In the genomic region with DNA sequence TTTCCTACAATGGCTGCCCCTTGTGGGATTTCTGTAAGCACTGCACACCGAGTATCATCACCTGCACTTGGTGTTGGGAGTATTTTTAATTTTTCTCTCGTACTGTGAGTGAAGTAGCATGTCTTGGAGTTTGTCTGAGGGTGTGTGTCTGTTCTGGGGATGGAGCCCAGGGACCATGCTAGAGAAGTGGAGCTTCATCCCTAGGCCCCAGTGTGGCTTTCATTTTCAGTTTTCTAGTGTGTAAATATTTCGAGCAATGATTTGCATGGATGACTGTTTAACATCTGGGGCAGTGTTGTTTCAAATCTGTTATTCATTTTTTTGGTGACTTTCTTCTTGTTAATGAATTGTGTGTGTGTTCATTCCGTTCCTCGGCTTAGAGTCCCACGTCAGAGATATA, we compare ENCODE assay signal across 24 mouse cellular contexts. TPM values are rescaled to one million over a fixed set of nuclear protein-coding genes. Genes with fewer than 3 reads are reported as not detected.
DNase-seq lines count a peak whose midpoint lies in the region; TF ChIP-seq lines count a peak whose summit lies in the region.
"Had no signal": no experiment of that assay in that cellular context is flagged by ENCODE, and none has a peak within 500 bp of the region (broad histone marks: within the 10 kb centered on the region; RNA-seq: fewer than 3 reads in every experiment).

No protein-coding gene starts in this region.

- no peak overlapping the region for H3K27ac ChIP-seq in CH12.LX (ENCODE audit: insufficient read depth, low read depth)

- H3K4me2 ChIP-seq in CH12.LX (ENCODE audit: insufficient read depth, low read depth, poor library complexity, severe bottlenecking) = peak overlapping the region; percentile 29; the same call in 1 of the 2 replicates

- no peak for TF ChIP-seq POLR2A in CH12.LX (IDR thresholded peaks at IDR 0.05; ENCODE audit: low read depth, low read length)

- no peak overlapping the region for H3K4me3 ChIP-seq in CH12.LX (replicated peaks in 1 of 3; ENCODE audit: low read depth in 2 of 3, low read length in 2 of 3, poor library complexity in 1 of 3)

- in situ Hi-C loops in CH12.LX (cut with MboI; ENCODE audit: low pct_ligation_motif_present, low pct_unique_long_range_greater_than_20kb, low sequenced_read_pairs) = no loop called here

- TF ChIP-seq CTCF in CH12.LX (conservative IDR thresholded peaks at IDR 0.05 in 1 of 2, IDR thresholded peaks at IDR 0.05 in 1 of 2; ENCODE audit: low read depth in 2 of 2, low read length in 2 of 2) = no peak

- H3K4me1 ChIP-seq in CH12.LX (ENCODE audit: control insufficient read depth in 1 of 2, insufficient read depth in 2 of 2) = peaks cover 0 to 7% of the 10 kb centered on the region in 2 experiments; a peak in 1 of 4 replicates

- H3K79me2 ChIP-seq in CH12.LX (replicated peaks; ENCODE audit: control insufficient read depth, extremely low read depth, insufficient read depth, poor library complexity, severe bottlenecking) = no peaks in the 10 kb centered on the region

- intact Hi-C loops in heart, postnatal 10 days (cut with DNase I) = no loop called here

- H3K27me3 ChIP-seq in CH12.LX (replicated peaks) = no peaks in the 10 kb centered on the region
- H3K27me3 ChIP-seq: Patski had no signal

- dilution Hi-C loops in CH12.LX (cut with MboI; ENCODE audit: extremely low pct_ligation_motif_present, extremely low pct_unique_long_range_greater_than_20kb, low sequenced_read_pairs) = no loop called here

- no peaks in the 10 kb centered on the region for H3K9me3 ChIP-seq in CH12.LX (replicated peaks; ENCODE audit: low read length)

- DNase-seq in heart, adult 11 months = peak; percentile 24
- no peak for DNase-seq in heart, postnatal 10 days
- DNase-seq in A20 (ENCODE audit: low read depth, low spot score) = peak; percentile 26
- DNase-seq in CH12.LX (ENCODE audit: extremely low read depth) = peak; percentile 17
- no peak for DNase-seq in spleen, adult 18-20 months
- no peak for DNase-seq in adrenal gland, postnatal 10 days
- DNase-seq: adrenal gland, adult 2 months; adrenal gland, adult 8-10 months; adrenal gland, postnatal 14 days; adrenal gland, postnatal 25 days; adrenal gland, postnatal 36 days; B cell, adult 2 months; cerebellum, adult 11 months; cerebellum, adult 11-12 months; cerebellum, adult 18-20 months; cerebellum, adult 2 months; cerebellum, adult 8-10 months; cerebellum, adult 9-10 months had no signal

- no peaks in the 10 kb centered on the region for H3K36me3 ChIP-seq in CH12.LX (replicated peaks in 1 of 2; ENCODE audit: control insufficient read depth in 1 of 2, insufficient read depth in 1 of 2, low read length in 1 of 2)
- H3K36me3 ChIP-seq: G1E had no signal

- no peak for TF ChIP-seq RAD21 in CH12.LX (IDR thresholded peaks at IDR 0.05; ENCODE audit: low read depth, low read length)

- TF ChIP-seq EP300 in CH12.LX (IDR thresholded peaks at IDR 0.05; ENCODE audit: low read length) = peak; percentile 59

- H3K9ac ChIP-seq in CH12.LX (ENCODE audit: insufficient read depth, low read depth) = no peak overlapping the region

TF ChIP-seq in CH12.LX, 34 proteins besides CTCF, POLR2A, EP300 and RAD21:
- no peak for TF ChIP-seq TCF12 (IDR thresholded peaks at IDR 0.05; ENCODE audit: low read depth, low read length)
- TF ChIP-seq UBTF (IDR thresholded peaks at IDR 0.05; ENCODE audit: low read depth, low read length) = 0 out of 2 replicates have a peak, but pooled peaks have one; percentile 61
- TF ChIP-seq KAT2A (IDR thresholded peaks at IDR 0.05; ENCODE audit: insufficient replicate concordance, low read length) = no peak
- 0 out of 2 replicates have a peak, but pooled peaks have one; percentile 46 for TF ChIP-seq IRF4 (IDR thresholded peaks at IDR 0.05; ENCODE audit: low read depth, low read length)
- peak; percentile 87 for TF ChIP-seq TBP (conservative IDR thresholded peaks at IDR 0.05; ENCODE audit: low read depth, low read length)
- TF ChIP-seq MAX (IDR thresholded peaks at IDR 0.05; ENCODE audit: low read length) = 0 out of 2 replicates have a peak, but pooled peaks have one; percentile 10
- 0 out of 2 replicates have a peak, but pooled peaks have one; percentile 12 for TF ChIP-seq ETS1 (conservative IDR thresholded peaks at IDR 0.05; ENCODE audit: low read depth, low read length)

RNA-seq across cellular contexts. Expression of a gene that starts 31.9 kb away (rescaled TPM):
- total RNA-seq in heart, postnatal 10 days (2021) = not detected
- total RNA-seq in CH12.LX (2012; rRNA removed) (not detected in 2 replicates), CH12.LX (2014; rRNA removed) (not detected in 2 replicates)
- not detected in 2 replicates for polyA plus RNA-seq in CH12.LX (2012; ENCODE audit: insufficient read length, low read depth)
- total RNA-seq in adrenal gland, postnatal 10 days (2021) = under 1 TPM; 0.15 to 0.36 TPM
- total RNA-seq: G1E, MEL had no signal
- polyA plus RNA-seq: activated CD4-positive, CD25-positive, alpha-beta regulatory T cell, adult 4 months; adrenal gland, adult 2 months; C2C12; CD4-positive, CD25-positive, alpha-beta regulatory T cell, adult 4 months; G1E had no signal

Comparison
In these comparisons a context has a peak if more than half of its experiments do, and no peak if none do; other contexts are left out.
1. DNase-seq: peak in heart, adult 11 months (single experiment), A20 (single experiment) and CH12.LX (single experiment); none in heart, postnatal 10 days (0 of 2), spleen, adult 18-20 months (0 of 2) and adrenal gland, postnatal 10 days (single experiment).